Mouse (Mus musculus) forebrain, embryonic 11.5 days (tissue): ENCODE data around the gene Grin2c. TPM values are rescaled to one million over a fixed set of nuclear protein-coding genes. Genes with fewer than 3 reads are reported as not detected.

ENCODE experiments used
- ATAC-seq: fragments of 200-750 bp; cut with Nextera tagmentation; replicated peaks from 2 replicates; pipeline ENCODE4 v1.8.0; 2017; ENCODE audit warnings: moderate TSS enrichment; ENCODE audit not compliant: low FRiP score
- DNase-seq: peaks from one replicate; pipeline ENCODE4 v3.0.0-alpha.2; 2017; ENCODE audit warnings: low spot score
- H3K27ac ChIP-seq: fragments of 300-500 bp; sonication (generic); 2 replicates; pipeline ENCODE4 v1.5.1; 2014; ENCODE audit warnings: low read depth, low read length
- H3K27me3 ChIP-seq: fragments of 300-500 bp; sonication (generic); 2 replicates; pipeline ENCODE4 v1.6.1; 2014; ENCODE audit warnings: mild to moderate bottlenecking, low read length, mixed read lengths; ENCODE audit not compliant: control insufficient read depth, insufficient read depth
- H3K36me3 ChIP-seq: fragments of 300-500 bp; sonication (generic); 2 replicates; pipeline ENCODE4 v1.6.1; 2014; ENCODE audit warnings: mild to moderate bottlenecking, low read length, moderate library complexity, mixed read lengths; ENCODE audit not compliant: control insufficient read depth, insufficient read depth
- H3K4me1 ChIP-seq: fragments of 300-500 bp; sonication (generic); replicated peaks from 2 replicates; pipeline ENCODE4 v1.6.1; 2014; ENCODE audit warnings: low read length, mixed read lengths; ENCODE audit not compliant: control insufficient read depth, insufficient read depth
- H3K4me2 ChIP-seq: fragments of 300-500 bp; sonication (generic); 2 replicates; pipeline ENCODE4 v1.6.1; 2014; ENCODE audit warnings: low read depth, mild to moderate bottlenecking, low read length, moderate library complexity, mixed read lengths; ENCODE audit not compliant: severe bottlenecking
- H3K4me3 ChIP-seq: fragments of 300-500 bp; sonication (generic); 2 replicates; pipeline ENCODE4 v1.5.1; 2014; ENCODE audit warnings: low read depth, low read length
- H3K9ac ChIP-seq: fragments of 300-500 bp; sonication (generic); 2 replicates; pipeline ENCODE4 v1.6.1; 2014; ENCODE audit warnings: low read length
- H3K9me3 ChIP-seq: fragments of 300-500 bp; sonication (generic); 2 replicates; pipeline ENCODE4 v1.6.1; 2016; ENCODE audit warnings: low read length, mixed read lengths; ENCODE audit not compliant: control insufficient read depth
- WGBS: fragments of 180-500 bp; shearing (Covaris S2); extraction: QIAGEN DNeasy Blood & Tissue Kit; methylation state at CpG from one replicate; pipeline ENCODE4 v1.1.7; 2014; 5-methylcytosine and 5-hydroxymethylcytosine counted together
- polyA plus RNA-seq: library from polyadenylated mRNA; unstranded; fragments of >200 nt; fragmentation: Nextera tagmentation; extraction: Ambion mirVana; gene quantifications from 2 replicates; pipeline ENCODE4 v1.2.1, GENCODE M21; 2014

Grin2c gene
- polyA plus RNA-seq, 1 experiment from 2014 or later, result not detected

GRCm38 (mm10) chr11:115279726-115280125 lies 12.7 kb upstream of the Grin2c start:
- ATAC-seq (no peak), DNase-seq (no peak)
- peaks cover 11% of the 10 kb centered on the region for H3K4me1 ChIP-seq
- H3K4me3 ChIP-seq, result no peak overlapping the region
- H3K9me3 ChIP-seq, result no peaks in the 10 kb centered on the region
- H3K27me3 ChIP-seq, result no peaks in the 10 kb centered on the region
- H3K27ac ChIP-seq, result no peak overlapping the region
- no peak overlapping the region for H3K4me2 ChIP-seq
- H3K36me3 ChIP-seq, result no peaks in the 10 kb centered on the region
- no peak overlapping the region for H3K9ac ChIP-seq
- WGBS, result 65% methylated on average over 1 of the region's 1 CpGs

- Histone ChIP-seq H3K27me3 (no peaks in the 10 kb centered on the region), H3K4me2 (peak overlapping the region; percentile 76; the same call in 1 of the 2 replicates), H3K9ac (no peak overlapping the region; the same call in 1 of the 2 replicates), H3K9me3 (no peaks in the 10 kb centered on the region), H3K27ac (no peak overlapping the region), H3K4me3 (no peak overlapping the region; the same call in 1 of the 2 replicates), H3K4me1 (peaks cover 11% of the 10 kb centered on the region), H3K36me3 (no peaks in the 10 kb centered on the region)
- DNase-seq, result no peak
- ATAC-seq, result no peak
- WGBS, result 77% methylated on average over 6 of the region's 6 CpGs
Measured at GRCm38 (mm10) chr11:115278176-115278575, 11.1 kb upstream of the Grin2c start.

DNA sequence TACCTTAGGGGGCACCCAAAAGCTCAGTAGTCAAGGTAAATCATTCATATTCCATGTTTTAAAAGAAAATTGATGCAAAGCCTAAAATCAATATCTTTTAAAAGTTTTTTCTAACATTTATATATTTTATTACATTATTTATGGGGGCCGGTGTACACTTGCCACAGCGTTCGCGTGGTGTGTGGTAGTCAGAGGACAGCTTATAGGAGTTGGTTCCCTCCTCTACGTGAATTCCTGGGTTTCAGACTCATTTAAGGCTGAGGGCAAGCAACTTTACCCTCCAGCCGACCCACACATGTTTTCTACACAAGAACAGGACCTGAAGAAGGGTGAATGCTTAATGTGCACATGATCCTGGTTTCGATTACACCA lies 10.5 kb upstream of the Grin2c start:
- Histone ChIP-seq H3K36me3 (no peaks in the 10 kb centered on the region), H3K4me3 (peak overlapping the region; percentile 60), H3K4me1 (peaks cover 11% of the 10 kb centered on the region), H3K4me2 (peak overlapping the region; percentile 76), H3K9me3 (no peaks in the 10 kb centered on the region), H3K27me3 (no peaks in the 10 kb centered on the region), H3K9ac (peak overlapping the region; percentile 62), H3K27ac (no peak overlapping the region)
- 16% methylated on average over 7 of the region's 7 CpGs for WGBS
- DNase-seq, result no peak
- no peak for ATAC-seq

GRCm38 (mm10) chr11:115276780-115277603 lies 9.9 kb upstream of the Grin2c start, which contains the start of gene Fdxr:
Gene Fdxr, minus strand, starts transcription at chr11:115277050.
- Histone ChIP-seq H3K36me3 (no peaks in the 10 kb centered on the region), H3K4me1 (peaks cover 11% of the 10 kb centered on the region), H3K9ac (peak within 1 kb of the TSS; percentile 84), H3K4me2 (peak within 1 kb of the TSS; percentile 83), H3K9me3 (no peaks in the 10 kb centered on the region), H3K27ac (peak within 1 kb of the TSS; percentile 71; the same call in 1 of the 2 replicates), H3K27me3 (no peaks in the 10 kb centered on the region), H3K4me3 (peak within 1 kb of the TSS; percentile 60)
- 0% methylated on average over 42 of the region's 42 CpGs for WGBS
- ATAC-seq, result peak; percentile 96
- peak; percentile 98 for DNase-seq

GRCm38 (mm10) chr11:115275954-115276353 lies 8.9 kb upstream of the Grin2c start:
- Histone ChIP-seq H3K4me1 (peaks cover 11% of the 10 kb centered on the region), H3K9ac (peak overlapping the region; percentile 84), H3K36me3 (no peaks in the 10 kb centered on the region), H3K4me2 (peak overlapping the region; percentile 83), H3K27ac (no peak overlapping the region), H3K27me3 (no peaks in the 10 kb centered on the region), H3K9me3 (no peaks in the 10 kb centered on the region), H3K4me3 (peak overlapping the region; percentile 60)
- WGBS, result 65% methylated on average over 3 of the region's 3 CpGs
- DNase-seq, result no peak
- ATAC-seq, result no peak

DNA sequence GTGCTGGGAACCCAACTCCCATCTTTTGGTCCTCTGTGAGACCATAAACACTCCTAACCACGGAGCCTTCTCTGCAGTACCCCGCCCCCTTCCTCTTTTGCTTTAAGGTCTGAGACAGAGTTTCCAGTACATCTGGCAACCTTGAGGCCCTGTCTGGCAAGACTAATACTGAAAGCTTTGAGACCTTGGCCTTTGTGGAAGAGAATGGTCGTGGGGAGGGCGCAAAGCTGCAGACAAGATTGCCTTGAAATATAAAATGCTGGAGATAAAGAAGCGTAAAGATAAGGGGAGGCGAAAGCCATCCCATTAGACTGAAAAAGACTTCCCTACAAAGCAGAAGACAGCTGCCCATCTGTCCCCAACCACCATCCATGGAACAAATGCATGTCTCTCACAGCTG lies 8.5 kb upstream of the Grin2c start:
- Histone ChIP-seq H3K4me2 (peak overlapping the region; percentile 83), H3K4me1 (peaks cover 11% of the 10 kb centered on the region), H3K36me3 (no peaks in the 10 kb centered on the region), H3K9me3 (no peaks in the 10 kb centered on the region), H3K27ac (no peak overlapping the region), H3K4me3 (no peak overlapping the region), H3K27me3 (no peaks in the 10 kb centered on the region), H3K9ac (peak overlapping the region; percentile 84; the same call in 1 of the 2 replicates)
- ATAC-seq (no peak), DNase-seq (no peak)
- 91% methylated on average over 6 of the region's 6 CpGs for whole genome bisulfite sequencing

- no peak overlapping the region for H3K4me2 ChIP-seq
- no peaks in the 10 kb centered on the region for H3K9me3 ChIP-seq
- no peaks in the 10 kb centered on the region for H3K36me3 ChIP-seq
- H3K27me3 ChIP-seq, result no peaks in the 10 kb centered on the region
- ATAC-seq, result no peak
- H3K4me1 ChIP-seq, result peaks cover 15% of the 10 kb centered on the region
- no peak overlapping the region for H3K4me3 ChIP-seq
- no peak for DNase-seq
- WGBS, result 94% methylated on average over 6 of the region's 6 CpGs
- no peak overlapping the region for H3K27ac ChIP-seq
- no peak overlapping the region for H3K9ac ChIP-seq
Measured at GRCm38 (mm10) chr11:115274771-115275170, 7.7 kb upstream of the Grin2c start.

GRCm38 (mm10) chr11:115274178-115274577 lies 7.1 kb upstream of the Grin2c start:
- Histone ChIP-seq H3K9me3 (no peaks in the 10 kb centered on the region), H3K36me3 (no peaks in the 10 kb centered on the region), H3K9ac (no peak overlapping the region), H3K4me3 (no peak overlapping the region), H3K27ac (no peak overlapping the region), H3K4me1 (peaks cover 15% of the 10 kb centered on the region), H3K4me2 (no peak overlapping the region), H3K27me3 (no peaks in the 10 kb centered on the region)
- WGBS, result 87% methylated on average over 7 of the region's 7 CpGs
- ATAC-seq, result no peak
- DNase-seq, result no peak

DNA sequence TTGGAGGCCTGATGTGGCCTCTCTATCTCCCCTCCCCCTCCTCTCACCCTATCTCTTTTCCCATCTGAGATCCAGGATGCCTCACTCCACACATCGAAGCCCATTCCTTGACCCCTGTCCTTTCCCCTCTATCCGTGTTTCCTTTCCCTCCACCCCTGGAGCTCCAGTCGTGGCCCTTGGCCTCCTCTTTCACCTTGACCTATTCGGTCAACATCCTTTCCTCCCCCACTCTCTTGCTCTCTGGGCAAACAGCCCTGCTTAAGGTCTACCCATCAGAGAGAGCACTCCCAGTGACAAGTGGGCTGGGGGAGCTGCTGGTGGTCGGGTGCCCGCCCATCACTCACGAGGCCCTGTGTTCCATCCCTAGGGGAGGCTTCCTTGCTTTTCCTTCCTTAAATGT lies 6.7 kb upstream of the Grin2c start:
- 0 out of 2 replicates have a peak, but pooled peaks cover 2% of the 10 kb centered on the region for H3K27me3 ChIP-seq
- WGBS, result 60% methylated on average over 7 of the region's 7 CpGs
- ATAC-seq, result no peak

More for the DNA sequence above, 6.7 kb upstream of the Grin2c start:
- Histone ChIP-seq H3K9ac (no peak overlapping the region), H3K36me3 (no peaks in the 10 kb centered on the region), H3K4me1 (peaks cover 15% of the 10 kb centered on the region), H3K9me3 (no peaks in the 10 kb centered on the region), H3K4me3 (no peak overlapping the region), H3K4me2 (no peak overlapping the region), H3K27ac (no peak overlapping the region)
- no peak for DNase-seq
